Mouse (Mus musculus) brain, embryonic 14.5 days (tissue): ENCODE data around the gene Amigo3. TPM values are rescaled to one million over a fixed set of nuclear protein-coding genes. Genes with fewer than 3 reads are reported as not detected.
"Not testable (repeated sequence)": the region's sequence is repeated elsewhere in the genome, so short reads cannot be mapped to it uniquely, and the experiment has no call there.

Source experiments
- DNase-seq: peaks from one replicate; pipeline ENCODE4 v3.0.0-alpha.2; 2011; ENCODE audit warnings: low read depth
- CTCF ChIP-seq: fragments of 200-500 bp; IDR thresholded peaks from 2 replicates; pipeline ENCODE4 v1.5.1; 2012; ENCODE audit warnings: inconsistent platforms, mild to moderate bottlenecking, moderate library complexity, borderline replicate concordance; ENCODE audit not compliant: insufficient read depth, insufficient read length; ENCODE audit errors: extremely low read depth
- POLR2A ChIP-seq: fragments of 200-500 bp; IDR thresholded peaks from 2 replicates; pipeline ENCODE4 v1.6.1; 2012; ENCODE audit warnings: mild to moderate bottlenecking, inconsistent platforms, borderline replicate concordance; ENCODE audit not compliant: poor library complexity, insufficient read depth, insufficient read length, severe bottlenecking; ENCODE audit errors: extremely low read depth
- polyA plus RNA-seq: library from polyadenylated mRNA; depleted of rRNA; stranded (reverse); fragments of >200 nt; gene quantifications from 2 replicates; pipeline ENCODE4 v1.2.3, GENCODE M21; 2012; rRNA removed

Amigo3 gene
- polyA plus RNA-seq: 3.6 and 4.0 TPM in 2 replicates

- TF ChIP-seq POLR2A (no peak), CTCF (peak; percentile 94)
- peak; percentile 97 for DNase-seq
These were observed at the start of gene Amigo3 for GRCm38 (mm10) chr9:108052885-108053664. Gene Amigo3, plus strand, starts transcription at chr9:108053159.

- TF ChIP-seq CTCF (no peak), POLR2A (peak; percentile 21; the same call in 1 of the 2 replicates)
- peak; percentile 63 for DNase-seq
These were observed 49.4 kb upstream of the Amigo3 start for GRCm38 (mm10) chr9:108003531-108003890.

- TF ChIP-seq CTCF: no peak
- no peak for TF ChIP-seq POLR2A
- DNase-seq: no peak
These were observed 44.9 kb upstream of the Amigo3 start for GRCm38 (mm10) chr9:108008041-108008440.

GRCm38 (mm10) chr9:108010385-108010784 is 42.6 kb upstream of the Amigo3 start:
- no peak for DNase-seq
- TF ChIP-seq POLR2A (no peak), CTCF (no peak)

DNA sequence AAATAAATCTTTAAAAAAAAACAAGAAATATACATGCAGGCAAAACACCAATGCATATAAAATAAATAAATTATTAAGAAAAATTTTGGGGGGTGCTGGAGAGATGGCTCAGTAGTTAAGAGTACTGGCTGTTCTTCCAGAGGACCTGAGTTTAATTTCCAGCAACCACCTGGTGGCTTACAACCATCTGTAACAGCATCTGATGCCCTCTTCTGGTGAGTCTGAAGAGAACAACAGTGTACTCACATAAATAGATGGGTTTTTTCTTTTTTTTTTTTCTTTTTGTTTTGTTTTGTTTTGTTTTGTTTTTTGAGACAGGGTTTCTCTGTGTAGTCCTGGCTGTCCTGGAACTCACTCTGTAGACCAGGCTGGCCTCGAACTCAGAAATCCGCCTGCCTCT is 39.4 kb upstream of the Amigo3 start:
- DNase-seq: not testable (repeated sequence)

GRCm38 (mm10) chr9:108017127-108017526 is 35.8 kb upstream of the Amigo3 start:
- DNase-seq: no peak
- TF ChIP-seq CTCF: no peak
- no peak for TF ChIP-seq POLR2A

- TF ChIP-seq CTCF: no peak
- no peak for TF ChIP-seq POLR2A
- no peak for DNase-seq
These were observed 32.2 kb upstream of the Amigo3 start for GRCm38 (mm10) chr9:108020741-108021140.

- TF ChIP-seq CTCF (no peak), POLR2A (no peak)
- no peak for DNase-seq
These were observed 29.7 kb upstream of the Amigo3 start for GRCm38 (mm10) chr9:108023216-108023615.

GRCm38 (mm10) chr9:108026584-108026983 is 26.4 kb upstream of the Amigo3 start:
- TF ChIP-seq POLR2A (no peak), CTCF (no peak)
- DNase-seq: no peak

- DNase-seq: no peak
- TF ChIP-seq CTCF (no peak), POLR2A (no peak)
These were observed 25.1 kb upstream of the Amigo3 start for GRCm38 (mm10) chr9:108027867-108028266.

DNA sequence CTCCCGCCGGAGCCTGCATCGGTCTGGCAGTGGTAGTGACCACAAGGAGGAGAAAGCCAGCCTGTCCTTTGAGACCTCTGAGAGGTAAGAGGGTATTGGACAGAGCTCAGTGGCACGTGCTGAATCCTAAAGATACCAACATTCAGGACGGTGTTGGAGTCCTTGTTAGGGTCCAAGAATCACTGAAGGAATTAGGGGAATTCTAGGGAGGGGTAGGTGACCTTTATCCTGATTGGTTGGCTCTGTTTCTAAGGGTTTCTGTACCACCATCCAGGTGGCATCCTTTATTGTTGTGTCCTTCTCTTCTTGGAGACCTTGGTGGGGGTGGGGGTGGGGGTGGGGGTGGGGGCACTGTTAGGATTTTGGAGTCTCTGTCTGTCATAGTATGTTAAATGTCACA is 20.8 kb upstream of the Amigo3 start:
- TF ChIP-seq CTCF (no peak), POLR2A (no peak)
- no peak for DNase-seq
